Mouse (Mus musculus) forebrain, embryonic 14.5 days (tissue): ENCODE data around the gene Pcsk4. TPM values are rescaled to one million over a fixed set of nuclear protein-coding genes. Genes with fewer than 3 reads are reported as not detected.

Experiments
- ATAC-seq: fragments of 200-750 bp; cut with Nextera tagmentation; 2 replicates; pipeline ENCODE4 v1.8.0; 2017; ENCODE audit warnings: mild to moderate bottlenecking, moderate library complexity
- DNase-seq: peaks from one replicate; pipeline ENCODE4 v3.0.0-alpha.2; 2015; ENCODE audit warnings: low spot score
- H3K27ac ChIP-seq: fragments of 300-500 bp; sonication (generic); 2 replicates; pipeline ENCODE4 v1.5.1; 2014; ENCODE audit warnings: low read depth, mild to moderate bottlenecking, control low read depth, low read length, moderate library complexity
- H3K27me3 ChIP-seq: fragments of 300-500 bp; sonication (generic); replicated peaks from 2 replicates; pipeline ENCODE4 v1.6.1; 2014; ENCODE audit warnings: low read length, control low read depth, mixed read lengths; ENCODE audit not compliant: control insufficient read depth, insufficient read depth
- H3K36me3 ChIP-seq: fragments of 300-500 bp; sonication (generic); 2 replicates; pipeline ENCODE4 v1.6.1; 2014; ENCODE audit warnings: low read length, control low read depth; ENCODE audit not compliant: control insufficient read depth, insufficient read depth
- H3K4me1 ChIP-seq: fragments of 300-500 bp; sonication (generic); 2 replicates; pipeline ENCODE4 v1.6.1; 2014; ENCODE audit warnings: antibody characterized with exemption, low read length, control low read depth; ENCODE audit not compliant: control insufficient read depth, insufficient read depth
- H3K4me2 ChIP-seq: fragments of 300-500 bp; sonication (generic); 2 replicates; pipeline ENCODE4 v1.6.1; 2014; ENCODE audit warnings: mild to moderate bottlenecking, control low read depth, low read length
- H3K4me3 ChIP-seq: fragments of 300-500 bp; sonication (generic); 2 replicates; pipeline ENCODE4 v1.5.1; 2014; ENCODE audit warnings: low read depth, low read length, control low read depth
- H3K9ac ChIP-seq: fragments of 300-500 bp; sonication (generic); 2 replicates; pipeline ENCODE4 v1.6.1; 2014; ENCODE audit warnings: mild to moderate bottlenecking, low read length, control low read depth, moderate library complexity
- H3K9me3 ChIP-seq: fragments of 300-500 bp; sonication (generic); replicated peaks from 2 replicates; pipeline ENCODE4 v1.6.1; 2016; ENCODE audit warnings: low read length, control low read depth, mixed read lengths; ENCODE audit not compliant: control insufficient read depth
- WGBS: fragments of 180-500 bp; shearing (Covaris S2); extraction: QIAGEN DNeasy Blood & Tissue Kit; methylation state at CpG from one replicate; pipeline ENCODE4 v1.1.7; 2014; 5-methylcytosine and 5-hydroxymethylcytosine counted together
- polyA plus RNA-seq: library from polyadenylated mRNA; unstranded; fragments of >200 nt; fragmentation: Nextera tagmentation; extraction: Ambion mirVana; gene quantifications from 2 replicates; pipeline ENCODE4 v1.2.1, GENCODE M21; 2014

The Pcsk4 gene
- polyA plus RNA-seq, 1 experiment from 2014 or later, result 1.6 TPM

DNA sequence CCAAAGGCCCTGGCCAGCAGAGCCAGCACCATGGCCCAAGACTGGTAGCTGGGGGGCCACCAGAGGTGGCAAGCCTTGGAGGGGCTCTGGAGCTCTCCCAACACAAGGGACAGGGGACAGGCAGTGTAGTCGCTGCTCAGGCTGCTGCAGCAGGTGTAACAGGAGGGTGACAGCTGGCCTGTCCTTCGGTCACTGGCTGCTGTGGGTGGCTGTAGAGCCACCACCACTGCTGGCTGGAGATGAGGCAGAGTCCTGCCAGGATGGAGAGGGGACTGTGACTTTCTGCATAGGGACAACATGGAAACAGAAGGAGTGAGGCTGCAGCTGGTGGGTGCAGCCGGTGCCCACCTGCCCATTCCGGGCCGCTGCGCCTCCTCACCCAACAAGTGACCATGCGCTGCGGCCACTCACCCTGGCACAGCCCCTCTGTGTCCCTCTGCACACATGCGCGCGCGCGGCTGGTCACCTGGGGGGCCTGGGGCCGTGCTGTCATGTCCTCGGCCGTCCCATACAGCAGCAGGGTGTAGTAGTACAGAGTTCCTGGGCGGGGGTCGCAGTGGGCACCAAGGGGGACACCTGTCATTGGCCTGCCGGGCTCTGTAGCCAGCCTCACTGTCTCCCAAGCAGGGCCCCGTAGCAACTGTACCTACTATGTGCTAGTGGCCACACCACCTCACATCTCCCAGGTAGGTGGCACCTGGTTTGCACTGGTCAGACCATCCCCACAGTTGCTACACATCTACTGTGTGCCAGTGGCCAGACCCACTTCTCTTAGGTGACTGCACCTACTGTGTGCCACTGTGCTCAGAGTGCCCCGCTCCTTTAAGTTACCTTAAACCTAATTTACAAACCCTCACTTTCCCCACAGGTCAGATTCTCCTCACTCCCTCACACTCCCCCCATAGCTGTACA is 7.4 kb downstream of the Pcsk4 start:
- DNase-seq (no peak), ATAC-seq (no peak)
- no peak overlapping the region for H3K9ac ChIP-seq
- no peak overlapping the region for H3K4me2 ChIP-seq
- peaks cover 20% of the 10 kb centered on the region for H3K36me3 ChIP-seq
- H3K9me3 ChIP-seq, result no peaks in the 10 kb centered on the region
- no peak overlapping the region for H3K4me3 ChIP-seq
- 89% methylated on average over 20 of the region's 21 CpGs for WGBS
- no peak overlapping the region for H3K27ac ChIP-seq
- peaks cover 14% of the 10 kb centered on the region for H3K4me1 ChIP-seq
- H3K27me3 ChIP-seq, result no peaks in the 10 kb centered on the region

DNA sequence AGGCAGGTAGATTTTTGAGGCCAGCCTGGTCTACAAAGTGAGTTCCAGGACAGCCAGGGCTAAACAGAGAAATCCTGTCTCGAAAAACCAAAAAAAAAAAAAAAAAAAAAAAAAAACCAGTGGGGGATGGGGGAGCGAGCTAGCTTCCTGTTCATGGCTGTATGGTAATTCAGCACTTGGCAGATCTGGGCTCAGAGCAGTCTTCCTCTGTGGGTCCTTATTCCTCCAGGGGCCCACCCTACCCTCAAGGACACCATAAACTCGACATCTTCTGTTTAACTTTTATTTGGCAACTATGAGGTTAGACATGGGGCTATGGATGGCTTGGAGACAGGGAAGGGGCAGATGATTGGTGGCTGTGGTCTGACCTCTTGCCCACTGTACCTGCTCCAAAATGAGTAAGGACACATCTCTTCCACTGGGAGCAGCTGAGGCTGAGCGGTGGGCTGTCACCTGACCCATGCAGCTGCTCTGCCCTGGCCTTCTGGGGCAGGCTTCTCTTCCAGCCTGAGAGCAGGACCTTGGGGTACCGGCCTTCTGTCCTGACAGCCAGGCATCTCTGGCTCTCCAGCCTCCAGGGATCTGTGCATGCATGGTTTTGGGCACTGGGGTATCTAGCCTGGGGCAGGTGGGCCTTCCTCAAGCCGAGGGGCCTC is 8.2 kb downstream of the Pcsk4 start:
- Histone ChIP-seq H3K4me3 (no peak overlapping the region), H3K9me3 (no peaks in the 10 kb centered on the region), H3K4me2 (no peak overlapping the region), H3K27ac (no peak overlapping the region), H3K36me3 (peaks cover 28% of the 10 kb centered on the region), H3K9ac (no peak overlapping the region), H3K4me1 (peaks cover 14% of the 10 kb centered on the region), H3K27me3 (no peaks in the 10 kb centered on the region)
- DNase-seq (no peak), ATAC-seq (no peak)
- 80% methylated on average over 6 of the region's 6 CpGs for WGBS

DNA sequence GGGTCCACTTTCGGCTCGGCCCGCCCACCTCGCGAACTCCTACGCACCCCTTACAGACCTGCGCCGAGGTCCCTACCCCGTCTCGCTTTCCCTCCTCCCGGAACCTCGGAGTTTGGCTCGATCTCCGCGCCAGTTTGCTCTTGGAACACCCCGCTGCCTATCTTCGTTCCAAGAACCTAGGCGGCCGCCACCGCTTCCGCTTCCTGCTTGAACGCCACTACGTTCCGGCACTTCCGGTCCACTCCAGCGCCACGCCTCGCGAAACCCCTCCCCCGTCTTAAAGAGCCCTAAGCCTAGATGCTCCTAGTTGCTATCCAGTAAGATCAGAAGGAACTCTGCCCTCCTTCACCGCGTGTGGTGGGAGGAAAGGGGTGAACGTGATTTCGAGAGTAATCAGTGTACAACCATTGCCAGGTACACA is 8.9 kb downstream of the Pcsk4 start, which contains the start of gene 2310011J03Rik:
Gene 2310011J03Rik, minus strand, starts transcription at position 198 of the 421 bp plus-strand sequence.
- Histone ChIP-seq H3K4me2 (peak within 1 kb of the TSS; percentile 93), H3K4me1 (peaks cover 14% of the 10 kb centered on the region)
- under 1% methylated on average over 34 of the region's 34 CpGs for WGBS

DNA sequence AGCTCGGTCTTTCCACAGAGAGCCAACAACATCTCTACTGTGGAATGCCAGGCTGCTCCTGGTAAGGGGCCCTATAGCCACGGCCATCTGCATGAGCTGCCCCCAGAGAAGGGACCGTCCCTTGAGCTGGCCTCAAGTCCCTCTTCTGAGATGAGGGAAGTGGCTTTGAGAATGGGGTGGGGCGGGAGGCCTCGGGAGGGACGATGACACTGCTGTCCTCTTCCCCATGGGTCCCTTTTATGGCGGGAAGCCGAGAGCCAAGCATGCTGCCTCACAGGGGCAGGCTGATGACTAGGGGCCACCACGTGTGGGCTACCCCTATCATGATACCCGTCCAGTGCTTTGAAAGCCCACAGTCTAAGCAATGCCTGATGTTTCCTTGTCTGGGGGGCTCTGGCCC is 12.3 kb downstream of the Pcsk4 start:
- Histone ChIP-seq H3K27ac (no peak overlapping the region), H3K9me3 (no peaks in the 10 kb centered on the region), H3K4me1 (peaks cover 5% of the 10 kb centered on the region; the same call in 1 of the 2 replicates), H3K27me3 (no peaks in the 10 kb centered on the region), H3K36me3 (peaks cover 69% of the 10 kb centered on the region), H3K4me3 (no peak overlapping the region), H3K9ac (no peak overlapping the region), H3K4me2 (no peak overlapping the region)
- ATAC-seq, result no peak
- WGBS, result 71% methylated on average over 10 of the region's 10 CpGs
- DNase-seq, result no peak

More for the DNA sequence above, 8.9 kb downstream of the Pcsk4 start, which contains the start of gene 2310011J03Rik:
- peak within 1 kb of the TSS; percentile 72 for H3K9ac ChIP-seq
- peak within 1 kb of the TSS; percentile 67 for H3K4me3 ChIP-seq
- ATAC-seq (peak; percentile 69), DNase-seq (peak; percentile 96)
- no peaks in the 10 kb centered on the region for H3K9me3 ChIP-seq
- no peak within 1 kb of the TSS for H3K27ac ChIP-seq
- no peaks in the 10 kb centered on the region for H3K27me3 ChIP-seq
- peaks cover 36% of the 10 kb centered on the region for H3K36me3 ChIP-seq

DNA sequence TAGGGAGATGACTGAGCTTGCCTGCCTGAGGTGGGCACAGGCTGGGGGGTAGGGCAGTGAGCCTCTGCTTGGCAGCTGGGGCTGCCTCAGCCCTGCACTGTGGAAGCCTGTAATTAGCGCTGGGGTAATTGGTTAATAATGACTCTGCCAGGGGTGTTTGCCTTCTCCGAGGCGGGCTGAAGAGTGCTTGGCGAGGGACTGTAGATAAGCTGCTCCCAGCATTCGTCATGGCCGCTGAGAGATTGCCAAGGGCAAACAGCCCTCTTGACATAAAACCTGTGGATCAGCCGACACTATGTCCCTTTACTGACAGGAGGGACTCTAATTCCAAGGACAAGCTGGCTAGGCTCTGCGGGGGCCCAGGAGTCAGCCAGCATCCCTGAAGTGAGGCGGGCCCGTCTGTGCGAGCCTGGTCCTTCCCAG is 12.9 kb downstream of the Pcsk4 start:
- ATAC-seq, result peak; percentile 41
- no peak overlapping the region for H3K9ac ChIP-seq
- peaks cover 75% of the 10 kb centered on the region for H3K36me3 ChIP-seq
- no peak overlapping the region for H3K27ac ChIP-seq
- no peak overlapping the region for H3K4me3 ChIP-seq
- no peaks in the 10 kb centered on the region for H3K27me3 ChIP-seq
- no peak overlapping the region for H3K4me2 ChIP-seq
- no peaks in the 10 kb centered on the region for H3K9me3 ChIP-seq
- WGBS, result 22% methylated on average over 11 of the region's 11 CpGs
- H3K4me1 ChIP-seq, result peaks cover 5% of the 10 kb centered on the region; the same call in 1 of the 2 replicates
- DNase-seq, result peak; percentile 66

DNA sequence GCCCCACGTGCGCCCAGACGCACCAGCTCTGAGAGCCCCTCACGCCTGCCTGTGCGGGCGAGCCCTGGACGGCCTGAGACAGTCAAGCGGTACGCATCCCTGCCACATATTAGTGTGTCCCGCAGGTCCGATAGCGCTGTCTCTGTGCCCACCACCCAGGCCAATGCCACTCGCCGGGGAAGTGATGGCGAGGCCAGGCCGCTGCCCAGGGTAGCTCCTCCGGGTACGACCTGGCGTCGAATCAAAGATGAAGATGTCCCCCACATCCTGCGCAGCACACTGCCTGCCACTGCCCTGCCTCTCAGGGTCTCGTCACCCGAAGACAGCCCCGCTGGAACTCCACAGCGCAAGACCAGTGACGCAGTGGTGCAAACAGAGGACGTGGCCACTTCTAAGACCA is 14.0 kb downstream of the Pcsk4 start:
- ATAC-seq (no peak), DNase-seq (no peak)
- Histone ChIP-seq H3K4me3 (no peak overlapping the region), H3K9ac (no peak overlapping the region), H3K4me1 (peaks cover 5% of the 10 kb centered on the region; the same call in 1 of the 2 replicates), H3K27me3 (no peaks in the 10 kb centered on the region), H3K36me3 (peaks cover 86% of the 10 kb centered on the region), H3K27ac (no peak overlapping the region), H3K4me2 (no peak overlapping the region), H3K9me3 (no peaks in the 10 kb centered on the region)
- 61% methylated on average over 27 of the region's 27 CpGs for WGBS

DNA sequence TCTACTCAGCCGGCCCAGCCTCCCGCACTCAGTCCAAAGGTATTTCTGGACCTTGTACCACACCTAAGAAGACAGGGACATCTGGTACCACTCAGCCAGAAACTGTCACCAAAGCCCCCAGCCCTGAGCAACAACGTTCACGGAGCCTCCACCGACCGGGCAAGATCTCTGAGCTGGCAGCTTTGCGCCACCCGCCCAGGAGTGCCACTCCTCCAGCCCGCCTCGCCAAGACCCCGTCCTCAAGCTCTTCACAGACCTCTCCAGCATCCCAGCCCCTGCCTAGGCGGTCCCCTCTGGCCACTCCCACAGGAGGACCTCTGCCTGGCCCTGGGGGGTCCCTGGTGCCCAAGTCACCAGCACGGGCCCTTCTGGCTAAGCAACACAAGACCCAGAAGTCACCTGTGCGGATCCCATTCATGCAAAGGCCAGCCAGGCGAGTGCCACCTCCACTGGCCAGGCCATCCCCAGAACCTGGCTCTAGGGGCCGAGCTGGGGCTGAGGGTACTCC is 14.8 kb downstream of the Pcsk4 start:
- Histone ChIP-seq H3K27ac (no peak overlapping the region), H3K4me2 (no peak overlapping the region), H3K4me3 (no peak overlapping the region), H3K36me3 (peaks cover 94% of the 10 kb centered on the region), H3K9ac (no peak overlapping the region), H3K4me1 (peaks cover 2% of the 10 kb centered on the region; the same call in 1 of the 2 replicates), H3K9me3 (no peaks in the 10 kb centered on the region), H3K27me3 (no peaks in the 10 kb centered on the region)
- no peak for ATAC-seq
- no peak for DNase-seq
- WGBS, result 74% methylated on average over 16 of the region's 16 CpGs

DNA sequence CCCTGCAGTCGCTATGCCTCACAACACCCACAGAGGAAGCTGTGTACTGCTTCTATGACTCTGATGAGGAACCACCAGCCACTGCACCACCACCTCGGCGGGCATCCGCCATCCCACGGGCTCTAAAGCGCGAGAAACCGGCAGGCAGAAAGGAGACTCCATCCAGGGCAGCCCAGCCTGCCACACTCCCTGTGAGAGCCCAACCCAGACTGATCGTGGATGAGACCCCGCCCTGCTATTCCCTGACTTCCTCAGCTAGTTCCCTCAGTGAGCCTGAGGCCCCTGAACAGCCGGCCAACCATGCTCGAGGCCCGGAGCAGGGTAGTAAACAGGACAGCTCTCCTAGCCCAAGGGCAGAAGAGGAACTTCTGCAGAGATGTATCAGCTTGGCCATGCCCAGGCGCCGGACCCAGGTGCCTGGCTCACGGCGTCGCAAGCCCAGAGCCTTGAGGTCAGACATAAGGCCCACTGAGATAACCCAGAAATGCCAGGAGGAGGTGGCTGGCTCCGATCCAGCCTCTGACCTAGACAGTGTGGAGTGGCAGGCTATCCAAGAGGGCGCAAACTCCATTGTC is 15.6 kb downstream of the Pcsk4 start:
- H3K4me3 ChIP-seq, result no peak overlapping the region
- ATAC-seq, result no peak
- no peaks in the 10 kb centered on the region for H3K9me3 ChIP-seq
- no peaks in the 10 kb centered on the region for H3K27me3 ChIP-seq
- DNase-seq, result no peak
- H3K9ac ChIP-seq, result no peak overlapping the region
- H3K4me2 ChIP-seq, result no peak overlapping the region
- H3K4me1 ChIP-seq, result no peaks in the 10 kb centered on the region
- peaks cover 100% of the 10 kb centered on the region for H3K36me3 ChIP-seq
- 70% methylated on average over 20 of the region's 20 CpGs for WGBS
- H3K27ac ChIP-seq, result no peak overlapping the region
